Mouse (Mus musculus) lung, adult 2 months (tissue): ENCODE data around the gene Gm5414.

ENCODE experiments used
- CTCF ChIP-seq: fragments of 200-500 bp; IDR thresholded peaks from 2 replicates; pipeline ENCODE4 v1.5.1; 2011; ENCODE audit warnings: mild to moderate bottlenecking, low read length, control low read depth; ENCODE audit not compliant: insufficient read depth
- POLR2A ChIP-seq: fragments of 200-500 bp; IDR thresholded peaks from 2 replicates; pipeline ENCODE4 v1.6.1; 2011; ENCODE audit warnings: low read depth, mild to moderate bottlenecking, control low read depth, low read length, borderline replicate concordance; ENCODE audit errors: extremely low read depth

DNA sequence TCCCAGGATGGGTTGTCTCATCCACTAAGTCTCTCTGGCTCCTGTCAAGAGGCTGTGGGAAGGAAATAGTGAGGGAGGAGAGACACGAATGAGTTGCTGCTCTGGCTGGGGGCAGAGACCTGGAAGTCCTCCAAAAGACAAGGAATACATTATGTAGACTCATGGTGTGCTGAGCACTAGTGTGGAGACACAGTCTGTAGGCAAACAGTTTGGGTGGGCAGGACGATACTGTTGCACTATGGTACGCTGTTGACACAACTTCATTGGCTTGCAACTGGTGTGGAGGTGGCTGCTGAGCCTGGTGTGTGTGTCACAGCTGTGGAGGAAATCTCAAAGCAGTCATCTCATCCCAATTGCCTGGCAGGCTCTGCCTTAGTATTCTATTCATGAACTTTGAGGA is 46.3 kb downstream of the Gm5414 start:
- TF ChIP-seq CTCF (no peak), POLR2A (no peak)
